Mouse (Mus musculus): Measurements from ENCODE around the gene C1qtnf6. TPM values are rescaled to one million over a fixed set of nuclear protein-coding genes. Genes with fewer than 3 reads are reported as not detected.

Gene C1qtnf6
- polyA plus RNA-seq, 1 experiment from 2014 or later = 7.3 TPM

DNA sequence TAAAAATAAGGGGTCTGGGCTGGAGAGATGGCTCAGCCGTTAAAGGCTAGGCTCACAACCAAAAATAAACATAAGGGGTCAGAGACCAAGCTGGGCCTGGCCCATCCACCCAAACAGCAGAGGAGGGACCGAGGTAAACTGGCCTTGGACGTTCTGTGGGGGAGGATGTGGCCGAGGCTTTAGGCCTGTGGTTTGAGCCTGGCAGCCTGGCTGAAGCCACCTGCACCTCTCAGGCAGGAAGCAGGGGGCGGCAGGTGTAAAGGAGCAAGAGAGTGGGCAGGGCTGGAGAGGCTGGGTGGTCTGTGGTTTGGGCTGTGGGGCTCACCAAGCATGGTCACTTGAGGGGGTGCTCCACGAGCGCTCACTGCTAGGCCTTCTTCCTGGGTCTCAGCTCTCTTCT, 19.3 kb downstream of the C1qtnf6 start:
- Histone ChIP-seq H3K4me3 (replicated peaks; ENCODE audit: low read depth, low read length) (no peak overlapping the region), H3K27me3 (ENCODE audit: control insufficient read depth, insufficient read depth, low read length) (no peaks in the 10 kb centered on the region), H3K9me3 (ENCODE audit: control insufficient read depth, low read length) (no peaks in the 10 kb centered on the region), H3K4me2 (ENCODE audit: low read length) (no peak overlapping the region), H3K4me1 (ENCODE audit: control insufficient read depth, insufficient read depth, low read length) (peaks cover 7% of the 10 kb centered on the region), H3K36me3 (ENCODE audit: control insufficient read depth, insufficient read depth, low read length) (no peaks in the 10 kb centered on the region), H3K27ac (replicated peaks; ENCODE audit: low read depth, low read length) (no peak overlapping the region), H3K9ac (replicated peaks; ENCODE audit: low read length) (no peak overlapping the region)
- 86% methylated on average over 7 of the region's 7 CpGs for WGBS
- ATAC-seq (ENCODE audit: low FRiP score, low TSS enrichment) (no peak), DNase-seq (no peak)

DNA sequence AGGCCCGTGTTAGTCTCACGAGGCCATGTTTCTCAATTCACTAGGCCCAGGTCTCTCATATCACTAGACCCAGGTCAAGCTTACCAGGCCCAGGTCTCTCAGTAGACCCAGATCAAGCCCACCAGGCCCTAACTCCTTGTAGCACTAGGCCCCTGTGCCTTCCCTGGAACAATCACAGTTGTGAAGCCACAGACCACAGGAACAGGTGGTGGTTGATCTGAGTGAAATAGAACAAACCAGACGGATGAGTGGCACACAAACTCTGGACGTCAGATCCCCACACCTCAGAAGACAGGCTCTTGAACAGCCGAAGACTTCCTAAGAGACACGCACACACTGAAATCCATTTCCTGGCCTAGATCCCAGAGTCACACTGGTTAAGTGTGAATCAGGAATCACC, 20.5 kb downstream of the C1qtnf6 start:
- Histone ChIP-seq H3K4me1 (ENCODE audit: control insufficient read depth, insufficient read depth, low read length) (peaks cover 7% of the 10 kb centered on the region), H3K27ac (replicated peaks; ENCODE audit: low read depth, low read length) (no peak overlapping the region), H3K27me3 (ENCODE audit: control insufficient read depth, insufficient read depth, low read length) (no peaks in the 10 kb centered on the region), H3K4me2 (ENCODE audit: low read length) (no peak overlapping the region), H3K9me3 (ENCODE audit: control insufficient read depth, low read length) (no peaks in the 10 kb centered on the region), H3K4me3 (replicated peaks; ENCODE audit: low read depth, low read length) (no peak overlapping the region), H3K9ac (replicated peaks; ENCODE audit: low read length) (no peak overlapping the region), H3K36me3 (ENCODE audit: control insufficient read depth, insufficient read depth, low read length) (no peaks in the 10 kb centered on the region)
- DNase-seq (no peak), ATAC-seq (ENCODE audit: low FRiP score, low TSS enrichment) (no peak)
- 93% methylated on average over 6 of the region's 6 CpGs for WGBS

DNA sequence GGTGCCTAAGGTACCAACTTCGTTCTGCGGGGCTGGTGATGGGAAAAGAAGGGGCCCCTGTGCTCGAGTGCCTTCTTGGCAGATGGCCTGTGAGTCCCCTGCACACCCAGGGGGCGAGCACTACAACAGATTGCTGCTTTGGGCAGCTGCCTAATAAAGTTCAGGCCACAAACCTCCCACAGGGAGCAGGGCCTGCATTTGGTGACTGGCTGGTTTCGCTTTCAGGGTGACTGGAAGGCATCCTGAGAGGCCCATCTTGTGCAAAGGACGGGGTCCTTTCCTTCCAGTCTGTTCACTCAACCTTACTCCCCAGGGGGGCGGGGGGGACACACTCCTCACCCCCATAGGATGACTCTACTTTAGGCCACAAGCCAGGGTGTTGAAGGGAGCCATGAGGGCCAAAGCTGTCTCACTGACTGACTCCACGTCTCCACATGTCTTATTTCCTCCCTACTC, 21.1 kb downstream of the C1qtnf6 start:
- no peaks in the 10 kb centered on the region for H3K9me3 ChIP-seq (ENCODE audit: control insufficient read depth, low read length)
- H3K36me3 ChIP-seq (ENCODE audit: control insufficient read depth, insufficient read depth, low read length) = no peaks in the 10 kb centered on the region
- no peak overlapping the region for H3K27ac ChIP-seq (replicated peaks; ENCODE audit: low read depth, low read length)
- H3K4me2 ChIP-seq (ENCODE audit: low read length) = no peak overlapping the region
- no peak for DNase-seq
- ATAC-seq (ENCODE audit: low FRiP score, low TSS enrichment) = no peak
- 57% methylated on average over 8 of the region's 8 CpGs for WGBS
- no peaks in the 10 kb centered on the region for H3K27me3 ChIP-seq (ENCODE audit: control insufficient read depth, insufficient read depth, low read length)
- no peak overlapping the region for H3K4me3 ChIP-seq (replicated peaks; ENCODE audit: low read depth, low read length)
- peaks cover 7% of the 10 kb centered on the region for H3K4me1 ChIP-seq (ENCODE audit: control insufficient read depth, insufficient read depth, low read length)
- 0 out of 2 replicates have a peak overlapping the region, but pooled peaks have one; percentile 31 for H3K9ac ChIP-seq (replicated peaks; ENCODE audit: low read length)

DNA sequence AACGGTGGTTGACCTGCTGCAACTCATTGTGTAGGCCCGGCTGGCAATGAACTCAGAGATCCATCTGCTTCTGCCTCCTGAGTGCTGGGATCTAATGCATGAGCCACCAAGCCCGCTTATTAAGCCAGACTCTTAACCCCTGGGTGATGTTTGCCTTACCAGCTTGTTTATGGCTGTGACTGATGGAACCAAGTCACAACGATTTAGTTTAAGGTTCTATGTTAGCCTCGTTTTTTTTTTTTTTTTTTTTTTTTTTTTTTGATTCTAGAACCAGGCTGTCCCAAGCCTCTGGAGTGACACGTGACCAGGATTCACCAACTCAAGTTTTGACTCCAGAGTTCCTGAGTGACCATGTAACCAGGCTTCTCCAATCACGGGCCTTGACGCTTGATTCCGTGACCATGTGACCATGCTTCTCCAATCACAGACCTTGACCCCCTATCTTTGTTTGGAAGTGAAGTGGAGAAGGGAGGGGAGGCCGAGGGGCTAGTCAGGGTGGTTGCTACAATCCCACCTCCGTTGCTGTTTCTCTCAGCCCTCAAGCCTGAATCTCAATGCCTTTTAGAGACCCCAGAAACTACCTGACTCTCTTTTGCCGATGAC, 21.8 kb downstream of the C1qtnf6 start:
- H3K4me1 ChIP-seq (ENCODE audit: control insufficient read depth, insufficient read depth, low read length) = peaks cover 7% of the 10 kb centered on the region
- H3K4me3 ChIP-seq (replicated peaks; ENCODE audit: low read depth, low read length) = no peak overlapping the region
- DNase-seq (peak; percentile 44), ATAC-seq (ENCODE audit: low FRiP score, low TSS enrichment) (no peak)
- 46% methylated on average over 12 of the region's 12 CpGs for whole genome bisulfite sequencing
- H3K9me3 ChIP-seq (ENCODE audit: control insufficient read depth, low read length) = peaks cover 5% of the 10 kb centered on the region; the same call in 1 of the 2 replicates
- H3K27me3 ChIP-seq (ENCODE audit: control insufficient read depth, insufficient read depth, low read length) = no peaks in the 10 kb centered on the region
- H3K36me3 ChIP-seq (ENCODE audit: control insufficient read depth, insufficient read depth, low read length) = no peaks in the 10 kb centered on the region
- H3K9ac ChIP-seq (replicated peaks; ENCODE audit: low read length) = 0 out of 2 replicates have a peak overlapping the region, but pooled peaks have one; percentile 31
- H3K4me2 ChIP-seq (ENCODE audit: low read length) = no peak overlapping the region
- no peak overlapping the region for H3K27ac ChIP-seq (replicated peaks; ENCODE audit: low read depth, low read length)

DNA sequence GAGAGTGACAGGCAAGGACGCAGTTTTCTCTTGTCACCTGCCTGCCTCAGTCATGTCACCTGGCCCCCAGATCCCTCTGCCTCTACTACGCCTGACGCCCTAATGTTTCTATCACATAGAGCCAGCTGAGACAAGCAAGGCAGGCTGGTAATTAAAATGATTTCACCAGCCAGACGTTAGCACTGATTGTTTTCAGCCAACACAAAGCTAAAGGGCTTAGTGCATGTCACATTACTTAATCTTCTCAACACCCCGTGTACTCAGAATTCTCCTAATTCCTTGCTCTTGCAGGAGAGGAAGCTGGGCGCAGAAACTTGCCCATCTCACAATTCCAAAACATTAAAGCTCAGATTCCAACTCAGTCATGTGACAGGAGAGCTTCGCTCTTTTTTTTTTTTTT, 22.8 kb downstream of the C1qtnf6 start:
- Histone ChIP-seq H3K4me3 (replicated peaks; ENCODE audit: low read depth, low read length) (no peak overlapping the region), H3K27ac (replicated peaks; ENCODE audit: low read depth, low read length) (no peak overlapping the region), H3K36me3 (ENCODE audit: control insufficient read depth, insufficient read depth, low read length) (no peaks in the 10 kb centered on the region), H3K9me3 (ENCODE audit: control insufficient read depth, low read length) (peaks cover 5% of the 10 kb centered on the region; the same call in 1 of the 2 replicates), H3K4me2 (ENCODE audit: low read length) (no peak overlapping the region), H3K27me3 (ENCODE audit: control insufficient read depth, insufficient read depth, low read length) (no peaks in the 10 kb centered on the region), H3K9ac (replicated peaks; ENCODE audit: low read length) (no peak overlapping the region), H3K4me1 (ENCODE audit: control insufficient read depth, insufficient read depth, low read length) (peaks cover 7% of the 10 kb centered on the region)
- DNase-seq = no peak
- ATAC-seq (ENCODE audit: low FRiP score, low TSS enrichment) = no peak
- 55% methylated on average over 7 of the region's 7 CpGs for WGBS

DNA sequence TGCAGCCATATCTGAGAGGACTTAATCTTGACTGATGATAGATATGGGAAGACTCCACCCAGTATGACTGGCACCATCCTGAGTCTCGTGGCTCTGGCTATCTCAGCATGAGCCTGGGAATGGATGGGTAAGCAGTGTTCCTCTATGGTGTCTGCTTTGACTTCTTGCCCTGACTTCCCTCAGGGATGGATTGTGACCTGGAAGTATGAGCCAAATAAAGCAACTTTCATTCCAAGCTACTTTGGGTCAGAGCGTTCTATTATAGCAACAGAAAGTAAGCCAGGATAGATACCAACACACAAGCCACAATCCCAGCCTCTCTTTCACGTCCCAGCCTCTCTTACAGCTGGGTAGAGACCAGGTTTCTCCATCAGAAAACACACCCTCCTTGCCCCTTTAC, 25.7 kb downstream of the C1qtnf6 start:
- Histone ChIP-seq H3K9ac (replicated peaks; ENCODE audit: low read length) (no peak overlapping the region), H3K9me3 (ENCODE audit: control insufficient read depth, low read length) (peaks cover 5% of the 10 kb centered on the region; the same call in 1 of the 2 replicates), H3K36me3 (ENCODE audit: control insufficient read depth, insufficient read depth, low read length) (no peaks in the 10 kb centered on the region), H3K4me3 (replicated peaks; ENCODE audit: low read depth, low read length) (no peak overlapping the region), H3K4me1 (ENCODE audit: control insufficient read depth, insufficient read depth, low read length) (peaks cover 7% of the 10 kb centered on the region), H3K4me2 (ENCODE audit: low read length) (no peak overlapping the region), H3K27me3 (ENCODE audit: control insufficient read depth, insufficient read depth, low read length) (no peaks in the 10 kb centered on the region), H3K27ac (replicated peaks; ENCODE audit: low read depth, low read length) (no peak overlapping the region)
- no peak for ATAC-seq (ENCODE audit: low FRiP score, low TSS enrichment)
- DNase-seq = no peak
- 77% methylated on average over 3 of the region's 3 CpGs for WGBS

DNA sequence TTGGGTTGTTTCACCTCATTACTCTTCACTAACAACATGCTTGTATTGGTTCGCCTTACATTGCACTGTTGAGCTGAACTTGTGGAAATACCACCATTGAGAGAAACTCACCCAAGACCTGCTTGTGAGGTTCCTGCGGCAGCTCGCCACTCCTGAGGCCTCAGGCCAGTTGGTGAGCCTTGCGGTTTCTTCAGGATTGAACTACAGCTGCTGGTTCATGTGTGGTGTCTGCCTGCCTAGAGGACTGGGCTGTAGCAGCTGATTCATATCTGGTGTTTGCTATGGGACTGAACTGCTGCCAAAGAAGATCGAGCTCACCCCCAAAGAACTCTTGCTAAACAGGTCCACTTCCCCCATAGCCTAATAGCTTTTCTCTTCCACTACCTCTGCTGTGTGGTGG, 26.4 kb downstream of the C1qtnf6 start:
- no peak overlapping the region for H3K27ac ChIP-seq (replicated peaks; ENCODE audit: low read depth, low read length)
- 92% methylated on average over 5 of the region's 5 CpGs for WGBS
- no peak for DNase-seq
- H3K36me3 ChIP-seq (ENCODE audit: control insufficient read depth, insufficient read depth, low read length) = no peaks in the 10 kb centered on the region
- no peak for ATAC-seq (ENCODE audit: low FRiP score, low TSS enrichment)
- H3K4me3 ChIP-seq (replicated peaks; ENCODE audit: low read depth, low read length) = no peak overlapping the region
- peaks cover 5% of the 10 kb centered on the region; the same call in 1 of the 2 replicates for H3K9me3 ChIP-seq (ENCODE audit: control insufficient read depth, low read length)
- H3K27me3 ChIP-seq (ENCODE audit: control insufficient read depth, insufficient read depth, low read length) = no peaks in the 10 kb centered on the region
- H3K4me1 ChIP-seq (ENCODE audit: control insufficient read depth, insufficient read depth, low read length) = peaks cover 1% of the 10 kb centered on the region
- no peak overlapping the region for H3K9ac ChIP-seq (replicated peaks; ENCODE audit: low read length)
- no peak overlapping the region for H3K4me2 ChIP-seq (ENCODE audit: low read length)

DNA sequence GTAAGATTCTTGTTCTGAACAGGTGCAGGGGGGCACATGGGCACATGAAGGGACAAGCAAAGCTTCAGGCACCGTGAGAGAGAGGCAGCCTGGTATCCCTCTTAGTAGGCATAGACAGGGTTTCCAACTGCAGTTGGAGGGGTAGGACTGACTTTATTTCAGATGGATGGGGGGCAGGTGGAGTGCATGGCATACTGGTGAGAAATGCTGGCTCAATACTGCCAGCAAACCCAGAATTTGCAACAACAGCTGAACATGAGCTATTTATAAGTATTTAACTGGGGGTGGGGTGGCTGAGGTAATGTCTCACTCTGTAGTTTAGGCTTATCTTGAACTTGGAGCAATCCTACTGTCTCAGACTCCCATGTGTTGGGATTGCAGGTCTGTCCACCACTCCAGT, 27.2 kb downstream of the C1qtnf6 start:
- Histone ChIP-seq H3K36me3 (ENCODE audit: control insufficient read depth, insufficient read depth, low read length) (no peaks in the 10 kb centered on the region), H3K4me3 (replicated peaks; ENCODE audit: low read depth, low read length) (no peak overlapping the region), H3K9me3 (ENCODE audit: control insufficient read depth, low read length) (peaks cover 5% of the 10 kb centered on the region; the same call in 1 of the 2 replicates), H3K4me1 (ENCODE audit: control insufficient read depth, insufficient read depth, low read length) (no peaks in the 10 kb centered on the region), H3K4me2 (ENCODE audit: low read length) (no peak overlapping the region), H3K27ac (replicated peaks; ENCODE audit: low read depth, low read length) (no peak overlapping the region), H3K27me3 (ENCODE audit: control insufficient read depth, insufficient read depth, low read length) (no peaks in the 10 kb centered on the region), H3K9ac (replicated peaks; ENCODE audit: low read length) (no peak overlapping the region)
- 87% methylated on average over 1 of the region's 1 CpGs for WGBS
- ATAC-seq (ENCODE audit: low FRiP score, low TSS enrichment) = no peak
- no peak for DNase-seq

DNA sequence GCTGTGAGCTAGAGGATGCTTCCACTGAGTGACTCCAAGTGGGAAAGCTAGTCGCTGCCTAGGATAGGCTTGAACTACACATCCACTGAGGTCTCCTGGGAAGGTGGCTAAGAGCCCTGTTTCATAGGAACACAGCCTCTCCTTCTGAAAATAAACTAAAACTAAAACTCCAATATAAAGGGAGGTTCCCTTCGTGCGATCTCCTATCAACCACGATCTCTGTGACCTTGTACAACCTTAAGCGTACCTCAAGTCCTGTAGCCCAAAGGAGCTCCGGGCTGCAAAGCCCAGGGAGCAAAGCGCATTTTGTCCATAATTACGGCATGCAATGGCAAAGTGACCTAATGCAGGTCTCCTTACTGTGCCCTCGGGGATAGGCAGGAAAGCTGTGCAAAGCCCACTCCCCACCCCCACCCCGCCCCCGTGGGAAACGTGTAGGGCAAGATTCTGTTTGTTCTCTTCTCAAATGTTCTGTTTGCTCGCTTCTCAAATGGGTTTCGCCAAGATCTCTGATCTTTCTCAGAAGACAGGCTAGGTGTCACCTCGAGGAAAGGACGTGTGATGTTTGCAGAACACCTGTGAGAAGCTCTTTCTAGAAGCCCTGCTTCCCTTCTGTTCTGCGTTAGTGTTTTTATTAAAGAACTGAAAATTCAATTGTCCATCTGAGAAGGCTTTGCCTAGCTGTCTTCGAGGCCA, 28.6 kb downstream of the C1qtnf6 start:
- DNase-seq (no peak), ATAC-seq (ENCODE audit: low FRiP score, low TSS enrichment) (no peak)
- Histone ChIP-seq H3K4me2 (ENCODE audit: low read length) (no peak overlapping the region), H3K27me3 (ENCODE audit: control insufficient read depth, insufficient read depth, low read length) (no peaks in the 10 kb centered on the region), H3K4me1 (ENCODE audit: control insufficient read depth, insufficient read depth, low read length) (no peaks in the 10 kb centered on the region), H3K4me3 (replicated peaks; ENCODE audit: low read depth, low read length) (no peak overlapping the region), H3K27ac (replicated peaks; ENCODE audit: low read depth, low read length) (no peak overlapping the region), H3K36me3 (ENCODE audit: control insufficient read depth, insufficient read depth, low read length) (no peaks in the 10 kb centered on the region), H3K9ac (replicated peaks; ENCODE audit: low read length) (no peak overlapping the region), H3K9me3 (ENCODE audit: control insufficient read depth, low read length) (peaks cover 5% of the 10 kb centered on the region; the same call in 1 of the 2 replicates)
- WGBS = 87% methylated on average over 18 of the region's 18 CpGs

Measured in midbrain, embryonic 14.5 days (tissue).